23 mouse cellular contexts compared by ENCODE assay signal in the genomic region with DNA sequence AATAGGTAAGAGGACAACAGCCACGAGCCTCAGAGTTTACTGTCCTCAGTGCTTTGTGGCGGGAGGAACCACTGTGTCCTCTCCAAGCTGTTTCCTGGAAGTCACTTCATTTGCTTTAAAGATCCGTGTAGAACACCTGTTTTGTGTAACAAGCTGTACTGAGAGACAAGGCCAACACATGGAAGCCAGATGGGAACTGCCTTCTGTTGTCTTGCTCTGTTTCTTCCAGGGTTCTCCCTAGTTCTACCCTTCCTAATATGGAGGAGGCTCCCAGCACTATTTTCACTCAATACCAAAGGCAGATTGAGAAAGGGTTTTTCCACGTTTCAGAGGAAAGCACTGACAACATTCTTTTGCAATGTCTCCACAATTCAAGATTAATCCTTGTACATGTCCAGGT.
A peak's percentile ranks its signal among the peaks of the same experiment; 100 is the strongest.
DNase-seq lines count a peak whose midpoint lies in the region; ATAC-seq and TF ChIP-seq lines count a peak whose summit lies in the region.
"Had no signal": no experiment of that assay in that cellular context is flagged by ENCODE, and none has a peak within 500 bp of the region (broad histone marks: within the 10 kb centered on the region; RNA-seq: fewer than 3 reads in every experiment).

No protein-coding gene starts in this region.

- ATAC-seq in embryonic facial prominence, embryonic 11.5 days (replicated peaks; ENCODE audit: insufficient number of reproducible peaks, low FRiP score, low TSS enrichment, low read depth): no peak
- ATAC-seq in limb, embryonic 14.5 days (ENCODE audit: low FRiP score, low read depth): no peak
- ATAC-seq: activated CD4-positive, CD25-positive, alpha-beta regulatory T cell, adult 4 months; forebrain, embryonic 14.5 days; Patski had no signal

- no peak for TF ChIP-seq POLR2A in limb, embryonic 14.5 days (IDR thresholded peaks at IDR 0.05; ENCODE audit: borderline replicate concordance, extremely low read depth, insufficient read depth, insufficient read length)

- H3K4me3 ChIP-seq in embryonic facial prominence, embryonic 11.5 days (ENCODE audit: low read depth, low read length): no peak overlapping the region
- H3K4me3 ChIP-seq in embryonic facial prominence, embryonic 10.5 days: no peak overlapping the region
- H3K4me3 ChIP-seq in limb, embryonic 14.5 days (replicated peaks; ENCODE audit: low read length): no peak overlapping the region
- no peak overlapping the region for H3K4me3 ChIP-seq in limb, embryonic 10.5 days
- H3K4me3 ChIP-seq: embryonic facial prominence, embryonic 13.5 days; heart, adult 2 months; heart, embryonic 15.5 days; hindbrain, embryonic 10.5 days had no signal

- H3K27me3 ChIP-seq in embryonic facial prominence, embryonic 11.5 days (ENCODE audit: control insufficient read depth, insufficient read depth, low read length): no peaks in the 10 kb centered on the region
- H3K27me3 ChIP-seq in embryonic facial prominence, embryonic 10.5 days (replicated peaks; ENCODE audit: low read depth, poor library complexity, severe bottlenecking): no peaks in the 10 kb centered on the region
- H3K27me3 ChIP-seq in limb, embryonic 14.5 days (ENCODE audit: control insufficient read depth, insufficient read depth, low read length): no peaks in the 10 kb centered on the region
- H3K27me3 ChIP-seq in limb, embryonic 10.5 days (ENCODE audit: low read depth, poor library complexity, severe bottlenecking): no peaks in the 10 kb centered on the region
- H3K27me3 ChIP-seq: CH12.LX; embryonic facial prominence, embryonic 13.5 days; heart, embryonic 15.5 days; Patski had no signal

- intact Hi-C loops in heart, postnatal 10 days (cut with DNase I): no loop called here

- H3K27ac ChIP-seq in embryonic facial prominence, embryonic 11.5 days (replicated peaks; ENCODE audit: low read depth, low read length): no peak overlapping the region
- H3K27ac ChIP-seq in embryonic facial prominence, embryonic 10.5 days (replicated peaks): no peak overlapping the region
- H3K27ac ChIP-seq in limb, embryonic 14.5 days (replicated peaks; ENCODE audit: low read depth, low read length): no peak overlapping the region
- H3K27ac ChIP-seq in limb, embryonic 10.5 days: no peak overlapping the region
- H3K27ac ChIP-seq: embryonic facial prominence, embryonic 13.5 days; heart, adult 2 months; heart, embryonic 15.5 days; hindbrain, embryonic 10.5 days; hindbrain, embryonic 14.5 days had no signal

- H3K9me3 ChIP-seq in embryonic facial prominence, embryonic 11.5 days (replicated peaks; ENCODE audit: control insufficient read depth, low read length): no peaks in the 10 kb centered on the region
- H3K9me3 ChIP-seq in embryonic facial prominence, embryonic 10.5 days: no peaks in the 10 kb centered on the region
- no peaks in the 10 kb centered on the region for H3K9me3 ChIP-seq in limb, embryonic 14.5 days (ENCODE audit: control insufficient read depth, low read length)
- no peaks in the 10 kb centered on the region for H3K9me3 ChIP-seq in limb, embryonic 10.5 days (replicated peaks)
- H3K9me3 ChIP-seq: embryonic facial prominence, embryonic 13.5 days; heart, embryonic 15.5 days; hindbrain, embryonic 10.5 days had no signal

- H3K9ac ChIP-seq in embryonic facial prominence, embryonic 11.5 days (replicated peaks; ENCODE audit: low read length): no peak overlapping the region
- H3K9ac ChIP-seq in limb, embryonic 14.5 days (ENCODE audit: low read depth, low read length, severe bottlenecking): no peak overlapping the region
- H3K9ac ChIP-seq: embryonic facial prominence, embryonic 13.5 days; heart, embryonic 15.5 days; hindbrain, embryonic 14.5 days had no signal

- H3K4me2 ChIP-seq in embryonic facial prominence, embryonic 11.5 days (ENCODE audit: low read depth, low read length): no peak overlapping the region
- no peak overlapping the region for H3K4me2 ChIP-seq in limb, embryonic 14.5 days (replicated peaks; ENCODE audit: low read depth, low read length, severe bottlenecking)
- H3K4me2 ChIP-seq: embryonic facial prominence, embryonic 13.5 days; heart, embryonic 11.5 days; heart, embryonic 15.5 days; hindbrain, embryonic 14.5 days had no signal

- WGBS in embryonic facial prominence, embryonic 11.5 days: 64% methylated on average over 4 of the region's 4 CpGs
- 62% methylated on average over 4 of the region's 4 CpGs for WGBS in embryonic facial prominence, embryonic 10.5 days
- 40% methylated on average over 4 of the region's 4 CpGs for WGBS in limb, embryonic 14.5 days
- 70% methylated on average over 4 of the region's 4 CpGs for WGBS in limb, embryonic 10.5 days

- peak; percentile 44 for DNase-seq in embryonic facial prominence, embryonic 11.5 days (ENCODE audit: low spot score)
- DNase-seq in embryonic facial prominence, embryonic 10.5 days (ENCODE audit: low spot score): no peak
- peak; percentile 21 for DNase-seq in limb, embryonic 14.5 days (ENCODE audit: low spot score)
- DNase-seq in limb, embryonic 10.5 days (ENCODE audit: low spot score): no peak
- peak; percentile 48 for DNase-seq in layer of hippocampus, adult 9-11 months
- DNase-seq in B cell, adult 2 months: no peak
- DNase-seq in heart, postnatal 10 days: no peak
- DNase-seq in testis, postnatal 10 days (ENCODE audit: low spot score): no peak
- DNase-seq: adrenal gland, postnatal 14 days; cerebellum, adult 18-20 months; cerebellum, adult 9-11 months; cerebellum, postnatal 36 days; gastrocnemius, postnatal 10 days; heart, adult 2 months had no signal

- H3K4me1 ChIP-seq in embryonic facial prominence, embryonic 11.5 days (ENCODE audit: control insufficient read depth, insufficient read depth, low read length): no peaks in the 10 kb centered on the region
- no peaks in the 10 kb centered on the region for H3K4me1 ChIP-seq in embryonic facial prominence, embryonic 10.5 days
- H3K4me1 ChIP-seq in limb, embryonic 14.5 days (ENCODE audit: control insufficient read depth, insufficient read depth, low read length): no peaks in the 10 kb centered on the region
- no peaks in the 10 kb centered on the region for H3K4me1 ChIP-seq in limb, embryonic 10.5 days
- H3K4me1 ChIP-seq: embryonic facial prominence, embryonic 13.5 days; heart, embryonic 15.5 days; hindbrain, embryonic 10.5 days had no signal

- no peaks in the 10 kb centered on the region for H3K36me3 ChIP-seq in embryonic facial prominence, embryonic 11.5 days (replicated peaks; ENCODE audit: control insufficient read depth, insufficient read depth, low read depth, low read length)
- H3K36me3 ChIP-seq in embryonic facial prominence, embryonic 10.5 days (replicated peaks): no peaks in the 10 kb centered on the region
- no peaks in the 10 kb centered on the region for H3K36me3 ChIP-seq in limb, embryonic 14.5 days (ENCODE audit: control insufficient read depth, insufficient read depth, low read length)
- no peaks in the 10 kb centered on the region for H3K36me3 ChIP-seq in limb, embryonic 10.5 days
- H3K36me3 ChIP-seq: embryonic facial prominence, embryonic 13.5 days; heart, embryonic 15.5 days; hindbrain, embryonic 10.5 days had no signal

Comparison
In these comparisons a context has a peak if more than half of its experiments do, and no peak if none do; other contexts are left out.
1. DNase-seq: peak in embryonic facial prominence, embryonic 11.5 days (single experiment), limb, embryonic 14.5 days (single experiment) and layer of hippocampus, adult 9-11 months (single experiment); none in embryonic facial prominence, embryonic 10.5 days (single experiment), limb, embryonic 10.5 days (single experiment), B cell, adult 2 months (0 of 2), heart, postnatal 10 days (0 of 2) and testis, postnatal 10 days (single experiment).